Mouse (Mus musculus) midbrain, postnatal 0 days (tissue): ENCODE data around the gene Hnf1b. TPM values are rescaled to one million over a fixed set of nuclear protein-coding genes. Genes with fewer than 3 reads are reported as not detected.

Source experiments
- ATAC-seq: fragments of 200-750 bp; cut with Nextera tagmentation; 2 replicates; pipeline ENCODE4 v1.8.0; 2017; ENCODE audit warnings: moderate number of reproducible peaks, mild to moderate bottlenecking, moderate TSS enrichment, moderate library complexity; ENCODE audit not compliant: low FRiP score
- DNase-seq: peaks from one replicate; pipeline ENCODE4 v3.0.0-alpha.2; 2015; ENCODE audit warnings: low spot score
- H3K27ac ChIP-seq: fragments of 300-500 bp; sonication (generic); 2 replicates; pipeline ENCODE4 v1.5.1; 2014; ENCODE audit warnings: low read depth, mild to moderate bottlenecking, low read length, mixed read lengths
- H3K27me3 ChIP-seq: fragments of 300-500 bp; sonication (generic); 2 replicates; pipeline ENCODE4 v1.6.1; 2014; ENCODE audit warnings: low read length, control low read depth, mixed read lengths; ENCODE audit not compliant: insufficient read depth
- H3K36me3 ChIP-seq: fragments of 300-500 bp; sonication (generic); 2 replicates; pipeline ENCODE4 v1.6.1; 2014; ENCODE audit warnings: low read length, control low read depth, mixed read lengths; ENCODE audit not compliant: insufficient read depth
- H3K4me1 ChIP-seq: fragments of 300-500 bp; sonication (generic); 2 replicates; pipeline ENCODE4 v1.6.1; 2014; ENCODE audit warnings: mild to moderate bottlenecking, control low read depth, antibody characterized with exemption, low read length, mixed read lengths; ENCODE audit not compliant: insufficient read depth
- H3K4me2 ChIP-seq: fragments of 300-500 bp; sonication (generic); 2 replicates; pipeline ENCODE4 v1.6.1; 2014; ENCODE audit warnings: low read depth, mild to moderate bottlenecking, low read length, mixed read lengths; ENCODE audit not compliant: poor library complexity, severe bottlenecking
- H3K4me3 ChIP-seq: fragments of 300-500 bp; sonication (generic); 2 replicates; pipeline ENCODE4 v1.5.1; 2014; ENCODE audit warnings: low read depth, mild to moderate bottlenecking, low read length, moderate library complexity
- H3K9ac ChIP-seq: fragments of 300-500 bp; sonication (generic); replicated peaks from 2 replicates; pipeline ENCODE4 v1.6.1; 2014; ENCODE audit warnings: mild to moderate bottlenecking, low read length, moderate library complexity, mixed read lengths; ENCODE audit not compliant: poor library complexity, severe bottlenecking
- H3K9me3 ChIP-seq: fragments of 300-500 bp; sonication (generic); 2 replicates; pipeline ENCODE4 v1.6.1; 2016; ENCODE audit warnings: low read length, control low read depth
- CTCF ChIP-seq: IDR thresholded peaks from 2 replicates; pipeline ENCODE4 v1.5.1; 2016; ENCODE audit warnings: antibody characterized with exemption, mild to moderate bottlenecking
- WGBS: fragments of 180-500 bp; shearing (Covaris S2); extraction: QIAGEN DNeasy Blood & Tissue Kit; methylation state at CpG from one replicate; pipeline ENCODE4 v1.1.7; 2014; 5-methylcytosine and 5-hydroxymethylcytosine counted together
- polyA plus RNA-seq: library from polyadenylated mRNA; unstranded; fragments of >200 nt; fragmentation: Nextera tagmentation; extraction: Ambion mirVana; gene quantifications from 2 replicates; pipeline ENCODE4 v1.2.1, GENCODE M21; 2015
- total RNA-seq: library from RNA; depleted of rRNA; stranded (reverse); fragments of >200 nt; gene quantifications from 2 replicates; pipeline ENCODE4 v1.2.3, GENCODE M21; 2014; rRNA removed

The Hnf1b gene
- total RNA-seq, result not detected in 2 replicates
- 0.22 and 0.31 TPM in 2 replicates for polyA plus RNA-seq

- Histone ChIP-seq H3K4me2 (no peak within 1 kb of the TSS), H3K4me3 (no peak within 1 kb of the TSS)
- ATAC-seq, result no peak
These were observed at the start of gene Hnf1b for GRCm38 (mm10) chr11:83849529-83850335. Gene Hnf1b, plus strand, starts transcription at chr11:83850063.

GRCm38 (mm10) chr11:83802166-83802565, 47.7 kb upstream of the Hnf1b start:
- Histone ChIP-seq H3K4me1 (no peaks in the 10 kb centered on the region), H3K27ac (no peak overlapping the region), H3K36me3 (no peaks in the 10 kb centered on the region), H3K4me3 (no peak overlapping the region), H3K27me3 (no peaks in the 10 kb centered on the region; the same call in 1 of the 2 replicates), H3K9me3 (no peaks in the 10 kb centered on the region), H3K9ac (no peak overlapping the region), H3K4me2 (no peak overlapping the region)
- 69% methylated on average over 8 of the region's 8 CpGs for WGBS
- DNase-seq (peak; percentile 68), ATAC-seq (no peak)
- TF ChIP-seq CTCF, result peak; percentile 68

More at GRCm38 (mm10) chr11:83849529-83850335, at the start of gene Hnf1b:
- peaks cover 30% of the 10 kb centered on the region for H3K27me3 ChIP-seq
- no peak for DNase-seq
- no peak within 1 kb of the TSS for H3K27ac ChIP-seq
- H3K9ac ChIP-seq, result no peak within 1 kb of the TSS
- peaks cover 2% of the 10 kb centered on the region; the same call in 1 of the 2 replicates for H3K4me1 ChIP-seq
- WGBS, result 4% methylated on average over 34 of the region's 36 CpGs
- H3K36me3 ChIP-seq, result no peaks in the 10 kb centered on the region
- no peak for TF ChIP-seq CTCF
- no peaks in the 10 kb centered on the region for H3K9me3 ChIP-seq

- WGBS, result 89% methylated on average over 4 of the region's 4 CpGs
- no peak for TF ChIP-seq CTCF
- Histone ChIP-seq H3K4me3 (no peak overlapping the region), H3K27me3 (no peaks in the 10 kb centered on the region; the same call in 1 of the 2 replicates), H3K9me3 (no peaks in the 10 kb centered on the region), H3K4me2 (no peak overlapping the region), H3K36me3 (no peaks in the 10 kb centered on the region), H3K9ac (no peak overlapping the region), H3K27ac (no peak overlapping the region), H3K4me1 (no peaks in the 10 kb centered on the region)
- DNase-seq, result no peak
- ATAC-seq, result no peak
These were observed 47.3 kb upstream of the Hnf1b start for GRCm38 (mm10) chr11:83802581-83802980.

- ATAC-seq (no peak), DNase-seq (no peak)
- Histone ChIP-seq H3K27ac (no peak overlapping the region), H3K9ac (no peak overlapping the region), H3K4me1 (no peaks in the 10 kb centered on the region), H3K4me2 (no peak overlapping the region), H3K27me3 (no peaks in the 10 kb centered on the region), H3K4me3 (no peak overlapping the region), H3K9me3 (no peaks in the 10 kb centered on the region), H3K36me3 (no peaks in the 10 kb centered on the region)
- no peak for TF ChIP-seq CTCF
- 66% methylated on average over 8 of the region's 8 CpGs for WGBS
These were observed 39.4 kb upstream of the Hnf1b start for GRCm38 (mm10) chr11:83810441-83810840.

GRCm38 (mm10) chr11:83815191-83815590, 34.7 kb upstream of the Hnf1b start:
- ATAC-seq (no peak), DNase-seq (no peak)
- no peaks in the 10 kb centered on the region for H3K9me3 ChIP-seq
- no peak overlapping the region for H3K27ac ChIP-seq
- H3K4me3 ChIP-seq, result no peak overlapping the region
- WGBS, result 84% methylated on average over 5 of the region's 5 CpGs
- no peak for TF ChIP-seq CTCF
- no peaks in the 10 kb centered on the region for H3K4me1 ChIP-seq
- no peaks in the 10 kb centered on the region for H3K36me3 ChIP-seq
- no peaks in the 10 kb centered on the region for H3K27me3 ChIP-seq
- no peak overlapping the region for H3K9ac ChIP-seq
- no peak overlapping the region for H3K4me2 ChIP-seq

- H3K36me3 ChIP-seq, result no peaks in the 10 kb centered on the region
- H3K9me3 ChIP-seq, result no peaks in the 10 kb centered on the region
- no peak overlapping the region for H3K4me3 ChIP-seq
- no peaks in the 10 kb centered on the region for H3K4me1 ChIP-seq
- H3K9ac ChIP-seq, result no peak overlapping the region
- peak; percentile 80 for DNase-seq
- H3K27ac ChIP-seq, result no peak overlapping the region
- WGBS, result 7% methylated on average over 9 of the region's 9 CpGs
- no peak overlapping the region for H3K4me2 ChIP-seq
- peak; percentile 76 for TF ChIP-seq CTCF
- ATAC-seq, result no peak
- no peaks in the 10 kb centered on the region for H3K27me3 ChIP-seq
These were observed 34.2 kb upstream of the Hnf1b start for GRCm38 (mm10) chr11:83815628-83816027.
